Mouse (Mus musculus) liver, embryonic 11.5 days (tissue): Measurements from ENCODE around the gene Ctrb1. TPM values are rescaled to one million over a fixed set of nuclear protein-coding genes. Genes with fewer than 3 reads are reported as not detected.
A peak's percentile ranks its signal among the peaks of the same experiment; 100 is the strongest.

Source experiments
- ATAC-seq: fragments of 200-750 bp; cut with Nextera tagmentation; replicated peaks from 2 replicates; pipeline ENCODE4 v1.8.0; 2017; ENCODE audit warnings: moderate number of reproducible peaks, mild to moderate bottlenecking, moderate TSS enrichment, moderate library complexity; ENCODE audit not compliant: low FRiP score
- DNase-seq: peaks from one replicate; pipeline ENCODE4 v3.0.0-alpha.2; 2017; ENCODE audit warnings: low spot score
- H3K27ac ChIP-seq: fragments of 300-500 bp; sonication (generic); 2 replicates; pipeline ENCODE4 v1.5.1; 2014; ENCODE audit warnings: mild to moderate bottlenecking, low read depth, low read length, control low read depth
- H3K27me3 ChIP-seq: fragments of 300-500 bp; sonication (generic); replicated peaks from 2 replicates; pipeline ENCODE4 v1.6.1; 2014; ENCODE audit warnings: low read length, mixed read lengths; ENCODE audit not compliant: control insufficient read depth, insufficient read depth
- H3K36me3 ChIP-seq: fragments of 300-500 bp; sonication (generic); 2 replicates; pipeline ENCODE4 v1.6.1; 2014; ENCODE audit warnings: mild to moderate bottlenecking, low read length, moderate library complexity, mixed read lengths; ENCODE audit not compliant: control insufficient read depth, insufficient read depth
- H3K4me1 ChIP-seq: fragments of 300-500 bp; sonication (generic); replicated peaks from 2 replicates; pipeline ENCODE4 v1.6.1; 2014; ENCODE audit warnings: low read length, mixed read lengths; ENCODE audit not compliant: control insufficient read depth, insufficient read depth
- H3K4me2 ChIP-seq: fragments of 300-500 bp; sonication (generic); 2 replicates; pipeline ENCODE4 v1.6.1; 2014; ENCODE audit warnings: mild to moderate bottlenecking, control low read depth, moderate library complexity
- H3K4me3 ChIP-seq: fragments of 300-500 bp; sonication (generic); 2 replicates; pipeline ENCODE4 v1.5.1; 2014; ENCODE audit warnings: low read depth, low read length, control low read depth
- H3K9ac ChIP-seq: fragments of 300-500 bp; sonication (generic); 2 replicates; pipeline ENCODE4 v1.6.1; 2014; ENCODE audit warnings: low read depth, low read length, control low read depth
- H3K9me3 ChIP-seq: fragments of 300-500 bp; sonication (generic); 2 replicates; pipeline ENCODE4 v1.6.1; 2016; ENCODE audit warnings: low read length, inconsistent platforms, mixed read lengths; ENCODE audit not compliant: control insufficient read depth
- WGBS: fragments of 180-500 bp; shearing (Covaris S2); extraction: QIAGEN DNeasy Blood & Tissue Kit; methylation state at CpG from one replicate; pipeline ENCODE4 v1.1.7; 2014; 5-methylcytosine and 5-hydroxymethylcytosine counted together
- microRNA-seq: library from miRNA; unstranded; fragments of <30 nt; microRNA quantifications from one replicate; pipeline ENCODE4, GENCODE M21; 2017; ENCODE audit warnings: borderline number of aligned reads
- polyA plus RNA-seq: library from polyadenylated mRNA; unstranded; fragments of >200 nt; fragmentation: Nextera tagmentation; extraction: Ambion mirVana; gene quantifications from 2 replicates; pipeline ENCODE4 v1.2.1, GENCODE M21; 2014

Ctrb1 gene
- polyA plus RNA-seq, 1 experiment from 2014 or later: not detected

- Histone ChIP-seq H3K27ac (peak overlapping the region; percentile 98), H3K4me3 (peak overlapping the region; percentile 79), H3K27me3 (no peaks in the 10 kb centered on the region), H3K36me3 (no peaks in the 10 kb centered on the region), H3K4me2 (peak overlapping the region; percentile 68), H3K9me3 (no peaks in the 10 kb centered on the region), H3K9ac (peak overlapping the region; percentile 11), H3K4me1 (peaks cover 22% of the 10 kb centered on the region)
- ATAC-seq (peak; percentile 34), DNase-seq (peak; percentile 45)
- WGBS: 6% methylated on average over 5 of the region's 5 CpGs
Observed at GRCm38 (mm10) chr8:111642939-111643263, 47.9 kb downstream of the Ctrb1 start.

GRCm38 (mm10) chr8:111642496-111642895 lies 48.3 kb downstream of the Ctrb1 start:
- Histone ChIP-seq H3K27ac (peak overlapping the region; percentile 98), H3K9ac (peak overlapping the region; percentile 11; the same call in 1 of the 2 replicates), H3K9me3 (no peaks in the 10 kb centered on the region), H3K4me1 (peaks cover 22% of the 10 kb centered on the region), H3K36me3 (no peaks in the 10 kb centered on the region), H3K4me3 (peak overlapping the region; percentile 79), H3K27me3 (no peaks in the 10 kb centered on the region), H3K4me2 (peak overlapping the region; percentile 68)
- WGBS: 17% methylated on average over 5 of the region's 5 CpGs
- DNase-seq (peak; percentile 57), ATAC-seq (peak; percentile 22; the same call in 1 of the 2 replicates)

- Histone ChIP-seq H3K9me3 (no peaks in the 10 kb centered on the region), H3K4me3 (no peak overlapping the region), H3K27me3 (no peaks in the 10 kb centered on the region), H3K4me2 (no peak overlapping the region), H3K9ac (no peak overlapping the region), H3K4me1 (peaks cover 17% of the 10 kb centered on the region), H3K27ac (no peak overlapping the region), H3K36me3 (no peaks in the 10 kb centered on the region)
- ATAC-seq (no peak), DNase-seq (no peak)
- WGBS: 92% methylated on average over 2 of the region's 2 CpGs
Observed at GRCm38 (mm10) chr8:111641064-111641463, 49.7 kb downstream of the Ctrb1 start.

- no peak for DNase-seq
- no peaks in the 10 kb centered on the region for H3K27me3 ChIP-seq
Observed at GRCm38 (mm10) chr8:111638086-111638485, 52.7 kb downstream of the Ctrb1 start.

More at GRCm38 (mm10) chr8:111638086-111638485, 52.7 kb downstream of the Ctrb1 start:
- ATAC-seq: no peak
- Histone ChIP-seq H3K27ac (no peak overlapping the region), H3K4me3 (no peak overlapping the region), H3K9ac (no peak overlapping the region), H3K9me3 (no peaks in the 10 kb centered on the region), H3K36me3 (no peaks in the 10 kb centered on the region), H3K4me2 (no peak overlapping the region), H3K4me1 (peaks cover 10% of the 10 kb centered on the region)

Small RNA genes within 50 kb of the gene (microRNA-seq; reads per million reads assigned to microRNA genes)
- gene Mir7076: not detected

Other genes starting within 250 kb of the Ctrb1 start
- 3.1 and 3.8 TPM in 2 replicates for gene Wdr59, start 168.9 kb downstream of the Ctrb1 start, polyA plus RNA-seq
- gene Znrf1, start 154.9 kb downstream of the Ctrb1 start, polyA plus RNA-seq: 24.9 and 27.6 TPM in 2 replicates
- gene Ldhd, start 60.6 kb downstream of the Ctrb1 start, polyA plus RNA-seq: 0.10 and 0.16 TPM in 2 replicates
- 14.2 and 15.6 TPM in 2 replicates for gene Zfp1, start 47.6 kb downstream of the Ctrb1 start, polyA plus RNA-seq
- 26.1 and 27.8 TPM in 2 replicates for gene Bcar1, start 52.8 kb upstream of the Ctrb1 start, polyA plus RNA-seq
- 218 and 234 TPM in 2 replicates for gene Cfdp1, start 163.3 kb upstream of the Ctrb1 start, polyA plus RNA-seq
- 8.0 and 8.4 TPM in 2 replicates for gene Tmem170, start 185.7 kb upstream of the Ctrb1 start, polyA plus RNA-seq
- 0.35 and 0.41 TPM in 2 replicates for gene Chst5, start 219.4 kb upstream of the Ctrb1 start, polyA plus RNA-seq
- 6.7 and 6.8 TPM in 2 replicates for gene Tmem231, start 242.9 kb upstream of the Ctrb1 start, polyA plus RNA-seq
- 136 and 141 TPM in 2 replicates for gene Gabarapl2, start 249.7 kb upstream of the Ctrb1 start, polyA plus RNA-seq